Mouse (Mus musculus): ENCODE results near the gene Alg5. TPM values are rescaled to one million over a fixed set of nuclear protein-coding genes. Genes with fewer than 3 reads are reported as not detected.

Alg5 gene
- total RNA-seq, 1 experiment from 2014 or later, result 21.0 TPM

DNA sequence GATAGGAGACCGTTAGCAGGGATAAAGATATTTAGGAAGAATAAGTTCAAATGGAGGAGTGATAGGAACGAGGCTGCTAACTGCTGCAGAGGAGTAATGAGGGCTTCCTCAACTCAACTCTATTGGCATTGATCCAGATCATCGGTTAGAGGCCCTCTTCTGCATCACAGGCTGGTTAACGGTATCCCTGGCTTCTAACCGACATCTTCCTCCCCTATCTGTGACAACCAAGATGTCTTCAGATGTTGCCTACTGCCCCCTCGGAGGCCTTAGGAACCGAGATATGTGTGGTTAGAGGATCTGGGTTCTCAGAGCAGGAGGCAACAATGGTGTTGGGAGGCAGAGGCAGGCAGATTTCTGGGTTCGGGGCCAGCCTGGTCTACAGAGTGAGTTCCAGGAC lies 33.3 kb downstream of the Alg5 start:
- ATAC-seq (replicated peaks in 1 of 2; ENCODE audit: insufficient read depth in 1 of 2, low FRiP score in 2 of 2, low TSS enrichment in 1 of 2, low read depth in 1 of 2, poor library complexity in 2 of 2, severe bottlenecking in 2 of 2), result no peak

DNA sequence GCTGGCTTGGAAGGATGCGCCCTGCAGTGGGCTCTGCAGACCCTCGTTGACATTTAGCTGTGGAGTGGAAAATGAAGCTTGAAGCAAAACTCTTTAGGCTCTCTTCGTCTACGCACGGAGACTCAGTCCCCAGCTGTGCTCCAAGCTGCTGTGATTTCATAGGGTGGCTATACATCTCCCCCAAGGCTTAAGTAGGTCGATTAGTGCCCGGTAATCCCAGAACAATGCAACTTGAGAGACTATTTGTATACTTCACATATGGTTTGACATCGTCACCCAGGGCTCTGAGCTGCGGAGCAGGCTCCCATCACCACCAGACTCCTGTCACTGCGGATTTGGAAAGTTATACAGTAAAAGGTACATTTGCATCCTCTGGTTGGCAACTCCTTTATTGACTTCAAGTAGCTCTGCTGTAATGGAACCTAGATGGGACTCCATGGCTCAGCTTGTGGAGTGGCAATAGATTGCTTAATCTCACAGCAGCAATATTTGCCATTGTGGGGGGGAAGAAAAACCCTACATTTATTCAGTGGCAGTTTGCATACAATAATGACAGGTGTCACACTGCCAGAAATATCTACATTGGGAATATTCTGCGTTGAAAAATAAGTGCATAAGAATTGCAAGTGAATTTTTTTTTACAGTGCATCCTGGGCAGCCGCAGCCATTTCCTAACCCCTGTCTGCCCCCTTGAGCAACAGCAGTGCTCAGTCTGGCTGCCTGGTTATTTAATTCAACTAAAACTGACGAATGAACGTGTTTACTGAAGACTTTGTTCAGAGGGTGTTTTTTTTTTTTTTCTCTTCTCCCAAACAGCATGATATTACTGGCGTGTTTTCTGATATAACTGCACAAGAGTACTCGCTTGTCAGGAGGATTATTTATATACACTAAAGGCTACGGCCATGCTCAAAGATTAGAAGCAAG lies 34.3 kb downstream of the Alg5 start:
- no peak for ATAC-seq (replicated peaks in 1 of 2; ENCODE audit: insufficient read depth in 1 of 2, low FRiP score in 2 of 2, low TSS enrichment in 1 of 2, low read depth in 1 of 2, poor library complexity in 2 of 2, severe bottlenecking in 2 of 2)

DNA sequence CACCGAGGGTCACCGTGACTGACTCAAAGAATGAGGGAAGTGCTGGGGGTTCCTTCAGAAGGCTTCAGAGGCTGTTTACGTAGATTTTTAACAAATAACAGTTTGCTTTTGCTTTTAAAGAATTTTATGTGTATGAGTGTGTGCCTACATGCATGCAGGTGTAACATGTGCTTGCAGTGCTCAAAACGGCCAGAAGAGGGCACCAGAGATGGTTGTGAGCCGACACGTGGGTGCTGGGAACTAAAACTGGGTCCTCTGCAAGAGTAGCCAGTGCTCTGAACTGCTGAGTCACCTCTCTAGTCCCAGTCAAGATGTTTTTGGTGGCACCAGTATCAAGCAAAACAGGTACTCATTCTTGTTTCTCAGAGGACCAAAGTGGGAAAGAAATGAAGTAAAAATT lies 38.3 kb downstream of the Alg5 start:
- no peak for ATAC-seq (replicated peaks in 1 of 2; ENCODE audit: insufficient read depth in 1 of 2, low FRiP score in 2 of 2, low TSS enrichment in 1 of 2, low read depth in 1 of 2, poor library complexity in 2 of 2, severe bottlenecking in 2 of 2)

DNA sequence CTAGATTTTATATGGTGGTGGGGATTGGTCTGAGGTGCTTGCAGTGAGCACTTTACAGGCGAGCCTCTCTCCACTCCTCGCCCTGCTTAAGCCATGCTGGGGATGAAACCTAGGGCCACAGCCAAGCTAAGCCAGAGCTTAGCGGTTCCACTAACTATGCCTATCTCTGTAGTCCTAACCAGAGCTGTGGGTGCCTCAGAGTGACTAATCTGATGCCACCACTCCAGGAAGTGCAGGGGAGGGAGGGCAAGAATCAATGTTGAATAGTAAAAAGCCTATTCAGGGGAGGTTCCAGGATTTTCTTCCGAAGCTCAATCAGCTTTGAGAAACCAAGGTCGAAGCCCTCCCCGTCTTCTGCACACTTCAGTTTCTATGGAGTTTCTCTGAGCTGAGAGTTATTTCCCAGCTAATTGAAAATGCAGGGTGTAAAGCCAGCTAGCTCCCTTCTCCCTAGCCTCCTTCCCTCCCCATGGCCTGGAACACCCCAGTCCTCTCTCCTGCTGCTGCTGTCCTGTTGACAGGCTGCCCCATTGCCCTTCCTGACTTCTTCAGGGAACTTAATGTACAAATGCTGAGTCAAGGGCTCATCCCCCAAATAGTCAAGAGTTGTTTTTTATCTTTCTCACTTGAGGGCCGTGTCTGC lies 40.8 kb downstream of the Alg5 start:
- no peak for ATAC-seq (replicated peaks in 1 of 2; ENCODE audit: insufficient read depth in 1 of 2, low FRiP score in 2 of 2, low TSS enrichment in 1 of 2, low read depth in 1 of 2, poor library complexity in 2 of 2, severe bottlenecking in 2 of 2)

DNA sequence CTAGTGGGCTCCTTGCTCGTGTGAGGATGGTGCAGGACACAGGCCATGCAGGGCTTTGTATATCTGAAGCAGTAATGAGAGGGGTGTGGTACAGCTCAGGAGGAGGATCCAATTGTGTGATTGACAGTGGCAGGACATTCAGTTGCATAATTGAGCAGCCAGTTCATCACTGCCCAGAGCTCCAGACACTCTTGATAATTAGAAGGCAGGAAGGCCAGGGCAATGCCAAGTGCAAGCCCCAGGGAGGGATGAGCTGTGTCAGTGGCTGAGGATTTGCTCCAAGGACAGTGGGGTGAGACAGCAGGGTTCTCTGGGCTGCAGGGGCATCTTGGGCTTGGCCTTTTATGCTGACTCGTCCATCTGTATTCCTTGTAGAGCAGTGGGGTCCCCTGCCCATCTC lies 55.3 kb downstream of the Alg5 start:
- ATAC-seq (replicated peaks in 1 of 2; ENCODE audit: insufficient read depth in 1 of 2, low FRiP score in 2 of 2, low TSS enrichment in 1 of 2, low read depth in 1 of 2, poor library complexity in 2 of 2, severe bottlenecking in 2 of 2), result no peak

DNA sequence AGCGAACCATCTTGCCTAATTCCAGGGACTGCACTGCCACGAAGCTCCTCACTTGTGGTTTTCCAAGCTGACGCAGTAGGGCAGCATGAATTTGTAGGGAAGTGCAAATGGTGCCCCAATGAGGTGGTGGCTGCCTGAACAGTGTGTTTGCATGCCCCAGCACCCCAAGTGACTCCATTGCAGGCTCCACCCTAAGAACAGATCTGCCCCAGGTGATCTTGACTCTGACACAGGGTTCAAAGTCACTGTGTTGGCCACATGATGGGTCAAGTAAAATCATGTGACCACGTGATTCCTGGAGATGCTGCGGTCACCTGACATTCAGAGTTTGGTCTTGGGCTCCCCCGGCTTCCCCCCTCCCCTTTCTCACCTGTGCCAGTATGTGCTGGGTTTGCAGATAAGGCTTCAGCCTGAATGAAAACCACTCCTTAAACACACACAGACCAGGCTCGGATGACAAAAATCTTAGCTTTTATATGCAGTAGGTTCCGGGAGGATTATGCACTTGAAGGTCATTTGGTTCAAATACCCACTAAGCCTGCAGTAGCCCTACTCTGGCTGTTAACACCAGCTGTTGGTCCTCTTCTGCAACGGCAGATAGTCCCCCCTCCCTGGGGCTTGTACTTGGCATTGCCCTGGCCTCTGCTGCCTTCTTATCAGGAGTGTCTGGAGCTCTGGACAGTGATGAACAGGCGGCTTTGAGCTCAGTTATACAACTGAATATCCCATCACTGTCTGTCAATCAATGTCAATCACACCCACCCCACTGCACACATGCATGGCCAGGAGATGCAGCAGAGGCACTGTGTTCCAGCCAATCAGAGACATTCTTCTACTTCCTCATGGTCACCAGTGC lies 56.7 kb downstream of the Alg5 start:
- ATAC-seq (replicated peaks in 1 of 2; ENCODE audit: insufficient read depth in 1 of 2, low FRiP score in 2 of 2, low TSS enrichment in 1 of 2, low read depth in 1 of 2, poor library complexity in 2 of 2, severe bottlenecking in 2 of 2), result no peak

DNA sequence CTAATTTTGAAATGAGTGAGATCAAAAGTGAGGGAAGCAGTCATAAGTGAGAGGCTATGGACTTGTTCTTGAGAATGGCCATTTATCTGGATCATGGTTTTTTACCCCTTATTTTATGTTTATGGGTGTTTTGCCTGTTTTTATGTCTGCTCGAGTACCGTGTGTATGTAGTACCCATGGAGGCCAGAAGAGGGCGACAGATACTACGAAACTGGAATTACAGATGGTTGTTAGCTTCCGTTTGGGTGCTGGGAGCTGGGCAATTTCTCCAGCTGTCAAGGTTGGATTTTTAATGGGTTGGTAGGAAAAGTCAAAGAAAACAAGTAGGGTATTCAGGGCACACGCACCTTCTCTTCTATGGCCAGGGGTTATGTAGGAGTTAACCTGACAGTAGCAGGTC lies 58.4 kb downstream of the Alg5 start:
- no peak for ATAC-seq (replicated peaks in 1 of 2; ENCODE audit: insufficient read depth in 1 of 2, low FRiP score in 2 of 2, low TSS enrichment in 1 of 2, low read depth in 1 of 2, poor library complexity in 2 of 2, severe bottlenecking in 2 of 2)

DNA sequence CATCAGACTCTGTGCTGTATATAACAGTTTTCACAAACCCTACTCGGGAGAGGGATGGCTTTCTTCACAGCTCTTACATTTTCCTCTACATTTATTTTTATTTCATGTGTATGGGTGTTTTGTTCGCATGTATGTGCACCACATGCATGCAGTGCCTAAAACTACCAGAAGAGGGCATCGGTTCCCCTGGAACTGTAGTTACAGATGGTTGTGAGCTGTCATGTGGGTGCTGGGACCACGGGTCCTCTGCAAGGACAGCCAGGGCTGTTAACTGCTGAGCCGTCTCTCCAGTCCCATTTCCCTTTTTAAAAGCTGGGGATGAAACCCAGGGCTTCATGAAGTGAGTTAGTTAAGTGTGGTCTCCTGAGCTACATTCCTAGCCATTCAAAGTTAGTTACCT lies 60.0 kb downstream of the Alg5 start:
- ATAC-seq (replicated peaks in 1 of 2; ENCODE audit: insufficient read depth in 1 of 2, low FRiP score in 2 of 2, low TSS enrichment in 1 of 2, low read depth in 1 of 2, poor library complexity in 2 of 2, severe bottlenecking in 2 of 2), result no peak

DNA sequence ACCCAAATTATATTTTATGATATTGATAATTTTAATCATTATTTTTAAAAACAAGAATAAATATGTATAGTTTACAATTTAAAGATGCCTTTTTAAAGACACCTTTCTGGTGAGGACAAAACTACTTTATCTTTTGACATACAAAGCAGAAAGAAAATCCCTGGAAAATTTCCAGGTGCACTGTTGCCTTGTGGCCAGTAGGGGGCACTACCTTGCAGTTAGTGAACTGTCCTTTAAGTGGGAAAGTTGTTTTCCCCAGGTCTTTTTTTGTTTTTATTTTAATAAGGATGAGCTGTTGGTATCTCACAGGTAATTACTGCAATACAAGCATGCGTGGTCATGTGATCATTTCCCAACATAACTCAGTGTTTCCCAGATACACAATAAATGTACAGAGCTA lies 60.5 kb downstream of the Alg5 start:
- ATAC-seq (replicated peaks in 1 of 2; ENCODE audit: insufficient read depth in 1 of 2, low FRiP score in 2 of 2, low TSS enrichment in 1 of 2, low read depth in 1 of 2, poor library complexity in 2 of 2, severe bottlenecking in 2 of 2), result no peak

DNA sequence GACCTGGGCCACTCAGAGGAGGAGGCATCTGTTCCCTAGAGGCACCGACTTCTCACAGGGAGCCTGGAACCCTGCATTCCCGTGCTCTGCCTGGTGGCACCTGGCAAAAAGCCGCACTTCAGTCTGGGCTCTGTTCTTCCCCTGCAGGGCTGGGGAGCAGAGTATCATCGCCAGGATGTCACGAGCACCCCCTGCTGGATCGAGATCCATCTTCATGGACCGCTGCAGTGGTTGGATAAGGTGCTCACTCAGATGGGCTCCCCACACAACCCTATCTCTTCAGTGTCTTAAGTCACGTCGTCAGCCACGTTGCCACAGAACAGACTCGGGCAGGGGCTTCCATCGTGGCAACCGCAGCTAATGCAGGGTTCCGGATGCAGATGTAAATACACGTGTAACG lies 61.9 kb downstream of the Alg5 start:
- peak; percentile 88 for ATAC-seq (replicated peaks in 1 of 2; ENCODE audit: insufficient read depth in 1 of 2, low FRiP score in 2 of 2, low TSS enrichment in 1 of 2, low read depth in 1 of 2, poor library complexity in 2 of 2, severe bottlenecking in 2 of 2)

Other genes with a start within 250 kb of the Alg5 start
- gene Supt20, start 42.7 kb upstream of the Alg5 start, total RNA-seq (2017), result 112 and 116 TPM in 2 replicates
- not detected in 2 replicates for gene Gm21958, start 21.2 kb upstream of the Alg5 start, total RNA-seq (2017)
- 148 and 163 TPM in 2 replicates for gene Exosc8, start 146 bp upstream of the Alg5 start, total RNA-seq (2017)
- not detected in 2 replicates for gene Smad9, start 20.0 kb downstream of the Alg5 start, total RNA-seq (2017)
- 46.5 and 75.5 TPM in 2 replicates for gene Rfxap, start 72.3 kb downstream of the Alg5 start, total RNA-seq (2017)
- gene Sertm1, start 180.3 kb downstream of the Alg5 start, total RNA-seq (2017), result not detected in 2 replicates

All from hematopoietic stem cell, adult 5-6 weeks (primary cell).